Comparison of ENCODE assay signal across 9 mouse cellular contexts in genomic region chr2:11193099-11193618, GRCm38 (mm10). TPM values are rescaled to one million over a fixed set of nuclear protein-coding genes. Genes with fewer than 3 reads are reported as not detected.
DNase-seq lines count a peak whose midpoint lies in the region; ATAC-seq lines count a peak whose summit lies in the region.
"Had no signal": no experiment of that assay in that cellular context is flagged by ENCODE, and none has a peak within 500 bp of the region (broad histone marks: within the 10 kb centered on the region; RNA-seq: fewer than 3 reads in every experiment).

No protein-coding gene starts in this region.

- H3K4me2 ChIP-seq in embryonic facial prominence, embryonic 14.5 days (ENCODE audit: low read depth, low read length) = 0 out of 2 replicates have a peak overlapping the region, but pooled peaks have one; percentile 3
- no peak overlapping the region for H3K4me2 ChIP-seq in forebrain, embryonic 13.5 days

- H3K4me3 ChIP-seq in embryonic facial prominence, embryonic 14.5 days (ENCODE audit: low read depth, low read length) = no peak overlapping the region
- no peak overlapping the region for H3K4me3 ChIP-seq in embryonic facial prominence, embryonic 10.5 days
- H3K4me3 ChIP-seq in forebrain, embryonic 13.5 days = no peak overlapping the region

- ATAC-seq in embryonic facial prominence, embryonic 14.5 days (ENCODE audit: low read depth) = no peak
- peak; percentile 24 for ATAC-seq in megakaryocyte progenitor cell, adult 5-6 weeks (replicated peaks; ENCODE audit: poor library complexity)
- no peak for ATAC-seq in forebrain, embryonic 13.5 days

- no peaks in the 10 kb centered on the region for H3K4me1 ChIP-seq in embryonic facial prominence, embryonic 14.5 days (ENCODE audit: control insufficient read depth, insufficient read depth, low read length)
- 0 out of 2 replicates have a peak, but pooled peaks cover 2% of the 10 kb centered on the region for H3K4me1 ChIP-seq in embryonic facial prominence, embryonic 10.5 days
- no peaks in the 10 kb centered on the region for H3K4me1 ChIP-seq in forebrain, embryonic 13.5 days

- WGBS in embryonic facial prominence, embryonic 14.5 days = 69% methylated on average over 6 of the region's 6 CpGs
- WGBS in embryonic facial prominence, embryonic 10.5 days = 84% methylated on average over 6 of the region's 6 CpGs
- WGBS in forebrain, embryonic 13.5 days = 92% methylated on average over 6 of the region's 6 CpGs

- H3K27me3 ChIP-seq in embryonic facial prominence, embryonic 14.5 days (replicated peaks; ENCODE audit: control insufficient read depth, insufficient read depth, low read length) = no peaks in the 10 kb centered on the region
- no peaks in the 10 kb centered on the region for H3K27me3 ChIP-seq in embryonic facial prominence, embryonic 10.5 days (replicated peaks; ENCODE audit: low read depth, poor library complexity, severe bottlenecking)
- no peaks in the 10 kb centered on the region for H3K27me3 ChIP-seq in forebrain, embryonic 13.5 days

- DNase-seq in embryonic facial prominence, embryonic 14.5 days (ENCODE audit: low spot score) = no peak
- no peak for DNase-seq in embryonic facial prominence, embryonic 10.5 days (ENCODE audit: low spot score)
- DNase-seq in spleen, postnatal 36 days (ENCODE audit: low spot score in 2 of 2) = peak; percentile 38 to 54
- no peak for DNase-seq in spleen, postnatal 10 days (ENCODE audit: low spot score in 2 of 2)
- no peak for DNase-seq in urinary bladder, postnatal 4 days (ENCODE audit: low spot score in 2 of 2)
- DNase-seq in adipocyte (ENCODE audit: low spot score) = no peak
- DNase-seq: cerebellum, adult 11-12 months had no signal

- no peak overlapping the region for H3K9ac ChIP-seq in embryonic facial prominence, embryonic 14.5 days (ENCODE audit: low read depth, low read length)
- H3K9ac ChIP-seq in forebrain, embryonic 13.5 days = no peak overlapping the region

- no peak overlapping the region for H3K27ac ChIP-seq in embryonic facial prominence, embryonic 14.5 days (replicated peaks; ENCODE audit: low read depth, low read length)
- H3K27ac ChIP-seq in embryonic facial prominence, embryonic 10.5 days (replicated peaks) = no peak overlapping the region
- no peak overlapping the region for H3K27ac ChIP-seq in forebrain, embryonic 13.5 days

- H3K36me3 ChIP-seq in embryonic facial prominence, embryonic 14.5 days (ENCODE audit: control insufficient read depth, insufficient read depth, low read length) = no peaks in the 10 kb centered on the region
- H3K36me3 ChIP-seq in embryonic facial prominence, embryonic 10.5 days (replicated peaks) = no peaks in the 10 kb centered on the region
- H3K36me3 ChIP-seq in forebrain, embryonic 13.5 days (ENCODE audit: poor library complexity, severe bottlenecking) = no peaks in the 10 kb centered on the region

- no peaks in the 10 kb centered on the region for H3K9me3 ChIP-seq in embryonic facial prominence, embryonic 14.5 days (ENCODE audit: control insufficient read depth, low read length)
- H3K9me3 ChIP-seq in embryonic facial prominence, embryonic 10.5 days = no peaks in the 10 kb centered on the region
- no peaks in the 10 kb centered on the region for H3K9me3 ChIP-seq in forebrain, embryonic 13.5 days (replicated peaks)

RNA-seq across cellular contexts. Expression of gene Prkcq, which starts 21.3 kb away (rescaled TPM):
- polyA plus RNA-seq in embryonic facial prominence, embryonic 14.5 days (2014; fragmentation: Nextera tagmentation; extraction: Ambion mirVana) = 6.8 TPM in 2 replicates
- polyA plus RNA-seq in embryonic facial prominence, embryonic 10.5 days (2016; fragmentation: Nextera tagmentation; extraction: Ambion mirVana) = 1.6 and 1.9 TPM in 2 replicates
- 0.34 and 4.0 TPM in 2 replicates for total RNA-seq in megakaryocyte progenitor cell, adult 5-6 weeks (2015)
- 1.2 and 1.8 TPM in 2 replicates for total RNA-seq in megakaryocyte progenitor cell, adult 5-6 weeks (2017)
- polyA plus RNA-seq in forebrain, embryonic 13.5 days (2015; fragmentation: Nextera tagmentation; extraction: Ambion mirVana) = 1.1 and 1.8 TPM in 2 replicates

Comparison
In these comparisons a context has a peak if more than half of its experiments do, and no peak if none do; other contexts are left out.
1. DNase-seq: peak in spleen, postnatal 36 days (2 of 2); none in embryonic facial prominence, embryonic 14.5 days (single experiment), embryonic facial prominence, embryonic 10.5 days (single experiment), spleen, postnatal 10 days (0 of 2), urinary bladder, postnatal 4 days (0 of 2) and adipocyte (single experiment).